Mouse (Mus musculus) erythroblast, adult 5-6 weeks (primary cell): Measurements from ENCODE around the gene Cd302. TPM values are rescaled to one million over a fixed set of nuclear protein-coding genes. Genes with fewer than 3 reads are reported as not detected.

Source experiments
- ATAC-seq: replicated peaks from 2 replicates; pipeline ENCODE4 v1.8.0; 2016; ENCODE audit warnings: moderate number of reproducible peaks, mild to moderate bottlenecking, moderate TSS enrichment, inconsistent platforms; ENCODE audit not compliant: poor library complexity, low FRiP score, severe bottlenecking
- total RNA-seq, 2 experiments: library from RNA; stranded (forward) in 1 of 2; stranded (reverse) in 1 of 2; fragments of 150-400 nt in 1 of 2; fragments of 200-764, 138-1000 nt in 1 of 2; gene quantifications; 2 replicates each; pipeline versions ENCODE4 v1.2.3 to v1.2.4; 2015 to 2017; ENCODE audit warnings: low replicate concordance in 2 of 2

Cd302 gene
- total RNA-seq, 2 experiments from 2014 or later, result 1.4 to 14.8 TPM

DNA sequence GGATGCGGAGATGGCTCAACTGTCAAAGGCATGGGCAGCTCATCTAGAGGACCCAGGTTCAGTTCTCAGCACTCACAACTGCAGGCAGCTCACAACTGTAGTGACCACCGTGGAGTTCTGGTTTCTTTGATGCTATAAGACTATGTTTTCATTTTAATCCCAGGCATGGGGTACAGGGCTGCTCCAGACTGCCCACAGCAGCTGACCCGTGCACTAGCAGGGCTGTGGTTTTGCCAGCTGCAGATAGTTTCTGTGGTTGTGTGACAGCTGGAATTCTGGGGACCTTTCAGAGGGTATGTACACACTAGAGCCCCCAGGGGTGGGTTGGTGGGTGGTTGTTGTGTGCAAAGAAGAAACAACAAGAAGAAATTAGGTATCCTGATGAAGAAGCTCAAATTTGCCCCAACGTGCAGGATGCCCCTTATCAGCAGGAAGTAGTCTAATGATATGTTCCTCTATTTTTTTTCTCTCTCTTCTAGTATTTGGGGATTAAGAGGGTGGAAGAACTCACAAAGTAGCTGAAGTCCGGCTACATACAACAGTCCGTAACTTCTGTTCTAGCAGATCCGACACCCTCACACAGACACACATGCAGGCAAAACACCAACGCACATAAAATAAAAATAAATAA lies 81.3 kb downstream of the Cd302 start:
- ATAC-seq, result no peak

Other genes with a start within 250 kb of the Cd302 start
- 59.8 and 90.3 TPM in 2 replicates for gene Baz2b, start 74.6 kb downstream of the Cd302 start, total RNA-seq (2015; ENCODE audit: low replicate concordance)
- gene Baz2b, start 74.6 kb downstream of the Cd302 start, total RNA-seq (2017; ENCODE audit: low replicate concordance), result 116 and 119 TPM in 2 replicates
- 45.1 and 60.7 TPM in 2 replicates for gene March7, start 74.6 kb downstream of the Cd302 start, total RNA-seq (2015; ENCODE audit: low replicate concordance)
- gene March7, start 74.6 kb downstream of the Cd302 start, total RNA-seq (2017; ENCODE audit: low replicate concordance), result 44.2 and 91.0 TPM in 2 replicates
- 5.6 and 7.9 TPM in 2 replicates for gene Ly75, start 98.8 kb upstream of the Cd302 start, total RNA-seq (2015; ENCODE audit: low replicate concordance)
- gene Ly75, start 98.8 kb upstream of the Cd302 start, total RNA-seq (2017; ENCODE audit: low replicate concordance), result 6.1 and 8.2 TPM in 2 replicates